Mouse (Mus musculus): ENCODE results near the gene Smap2.

DNA sequence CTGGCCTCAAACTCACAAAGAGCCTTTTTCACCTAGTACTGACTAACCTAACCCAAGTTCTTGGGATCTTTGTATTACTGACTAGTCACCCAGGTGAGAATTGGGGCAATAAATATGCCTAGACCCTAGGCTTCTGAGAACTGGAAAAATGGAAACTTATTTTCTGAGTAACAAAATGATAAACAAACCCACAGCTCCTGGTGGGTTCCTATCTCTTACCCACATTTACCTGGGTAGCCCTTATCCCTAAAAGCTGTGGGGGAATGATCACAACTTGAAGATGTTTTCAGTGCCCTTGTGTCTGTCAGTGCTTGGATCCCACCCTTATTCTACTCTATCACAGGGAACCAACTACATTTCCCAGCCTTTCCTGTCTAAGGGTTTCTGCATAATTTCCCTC is 10.0 kb downstream of the Smap2 start:
- TF ChIP-seq CTCF (IDR thresholded peaks at IDR 0.05; ENCODE audit: extremely low read depth, insufficient read depth, low read length) (no peak), POLR2A (IDR thresholded peaks at IDR 0.05; ENCODE audit: extremely low read depth, insufficient read depth, low read length) (no peak)
